Mouse (Mus musculus) testis, postnatal 10 days (tissue): Measurements from ENCODE around the gene Slc12a4.
A peak's percentile ranks its signal among the peaks of the same experiment; 100 is the strongest.

ENCODE experiments used
- DNase-seq: peaks from one replicate; pipeline ENCODE4 v3.0.0; 2021; ENCODE audit warnings: low spot score

Gene Slc12a4

GRCm38 (mm10) chr8:105931271-105931670 is 34.6 kb downstream of the Slc12a4 start:
- DNase-seq: no peak

- peak; percentile 96 for DNase-seq
Measured at GRCm38 (mm10) chr8:105930602-105931001, 35.3 kb downstream of the Slc12a4 start.

- DNase-seq: peak; percentile 42
Measured at GRCm38 (mm10) chr8:105925123-105925522, 40.8 kb downstream of the Slc12a4 start.

DNA sequence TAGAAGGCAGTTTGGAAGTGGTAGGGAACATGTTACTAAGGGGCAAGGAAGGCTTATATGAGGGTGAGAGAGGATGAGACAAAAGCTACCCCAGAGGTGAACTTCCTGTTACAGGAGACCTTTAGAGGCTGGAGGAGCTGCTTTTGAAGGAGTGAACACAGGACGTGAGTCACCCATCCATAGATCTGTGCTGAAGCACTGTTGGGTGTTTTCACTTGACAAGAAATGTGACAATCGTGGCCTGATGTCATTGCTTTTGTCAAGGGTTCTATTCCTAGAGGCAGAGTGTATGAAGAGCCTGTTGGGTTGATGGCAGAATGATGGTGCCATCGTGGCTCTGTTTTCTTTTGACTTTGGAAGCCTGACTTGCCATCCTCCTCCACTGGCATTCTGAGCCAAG is 46.5 kb downstream of the Slc12a4 start:
- DNase-seq: no peak

GRCm38 (mm10) chr8:105900941-105901616 is 64.8 kb downstream of the Slc12a4 start:
- no peak for DNase-seq

- DNase-seq: peak; percentile 95
Measured at GRCm38 (mm10) chr8:105900180-105900940, 65.5 kb downstream of the Slc12a4 start, which contains the start of gene Pskh1. Gene Pskh1 (plus strand): TSS chr8:105900441.

GRCm38 (mm10) chr8:105897801-105898480 is 68.0 kb downstream of the Slc12a4 start:
- no peak for DNase-seq
